Mouse (Mus musculus) A20 (cell line): Measurements from ENCODE around the gene Fam166b.

ENCODE experiments used
- DNase-seq: peaks from one replicate; pipeline ENCODE4 v3.0.0-alpha.2; 2011; ENCODE audit warnings: low read depth, low spot score

The Fam166b gene

GRCm38 (mm10) chr4:43428946-43429345 is at the start of gene Fam166b:
TSS of gene Fam166b (minus strand) at chr4:43429134.
- DNase-seq: no peak

DNA sequence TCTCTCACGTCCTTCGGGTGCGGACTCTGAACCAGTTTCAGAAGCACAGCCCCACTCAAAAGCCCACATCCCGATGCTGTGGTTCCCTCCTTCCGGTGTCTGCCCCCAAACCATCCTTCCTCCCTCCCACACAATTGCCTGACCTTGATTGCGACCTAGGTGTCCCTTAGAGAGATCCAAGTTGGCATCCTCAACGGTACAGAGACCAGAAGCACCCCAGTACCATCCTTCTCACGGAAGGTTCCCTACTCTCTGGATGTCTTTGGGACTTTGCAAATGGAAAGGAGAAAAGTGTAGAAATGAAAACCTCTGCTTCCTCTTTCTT is 49.6 kb upstream of the Fam166b start:
- no peak for DNase-seq

DNA sequence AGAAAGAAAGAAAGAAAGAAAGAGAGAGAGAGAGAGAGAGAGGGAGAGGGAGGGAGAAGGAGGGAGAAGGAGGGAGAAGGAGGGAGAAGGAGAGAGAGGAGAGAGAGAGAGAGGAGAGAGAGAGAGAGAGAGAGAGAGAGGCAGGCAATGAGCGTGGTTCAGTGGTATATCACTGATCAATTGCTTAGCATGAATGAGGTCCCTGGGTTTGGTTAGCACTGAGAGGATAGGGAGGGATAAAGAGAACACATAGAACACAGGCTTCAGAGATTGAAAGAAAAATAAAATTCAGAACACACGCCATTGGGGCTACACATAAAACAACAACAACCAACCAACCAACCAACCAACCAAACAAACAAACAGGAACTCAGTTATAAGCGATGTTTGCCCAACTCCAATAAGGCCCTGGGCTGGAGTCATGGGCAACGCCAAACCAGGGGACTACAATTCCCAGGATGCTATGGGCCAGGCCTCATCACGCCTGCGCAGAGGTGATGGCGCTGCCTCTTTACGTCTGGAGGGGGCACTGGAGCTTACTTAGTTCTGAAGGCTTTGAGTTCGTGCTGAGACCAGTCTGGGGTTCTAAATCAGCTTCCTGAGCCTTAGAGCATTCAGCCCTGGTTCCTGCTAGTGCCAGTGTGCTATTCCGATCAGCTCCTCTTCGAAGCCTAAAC is 49.1 kb upstream of the Fam166b start:
- peak; percentile 96 for DNase-seq

DNA sequence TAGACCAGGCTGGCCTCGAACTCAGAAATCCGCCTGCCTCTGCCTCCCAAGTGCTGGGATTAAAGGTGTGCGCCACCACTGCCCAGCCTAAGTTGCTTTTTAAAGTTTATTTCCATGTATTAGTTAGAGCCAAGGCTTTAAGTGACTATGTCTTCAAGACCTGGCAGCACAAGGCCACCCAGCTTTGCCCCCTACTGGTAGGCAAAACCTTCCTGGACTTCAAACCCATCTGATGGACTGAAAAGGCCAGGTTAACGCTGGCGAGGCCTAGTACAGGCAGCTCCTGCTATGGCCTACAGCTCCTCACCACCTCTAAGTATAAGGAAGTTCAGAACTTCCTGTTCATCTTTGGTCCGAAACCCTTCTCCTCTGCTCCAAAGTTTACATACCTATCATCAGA is 47.7 kb upstream of the Fam166b start:
- peak; percentile 57 for DNase-seq

- DNase-seq: no peak
Measured at GRCm38 (mm10) chr4:43473636-43474035, 44.7 kb upstream of the Fam166b start.

DNA sequence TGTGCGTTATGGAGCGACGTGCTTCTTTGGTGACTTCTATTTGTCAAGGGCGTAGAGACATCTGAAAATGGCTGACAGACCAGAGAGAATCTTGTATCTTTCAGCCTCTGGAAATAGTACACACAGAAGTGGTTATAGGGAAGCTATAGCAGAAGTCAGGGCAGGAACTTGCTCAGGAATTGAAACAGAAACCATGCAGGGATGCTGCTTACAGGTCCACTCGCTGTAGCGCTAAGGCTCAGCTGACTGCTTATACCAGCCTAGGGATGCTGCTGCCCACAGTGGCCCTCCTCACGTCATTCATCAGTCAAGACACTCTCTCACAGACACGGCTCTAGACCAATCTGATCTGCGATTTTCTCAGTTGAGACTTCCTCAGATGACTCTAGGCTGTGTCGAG is 41.4 kb upstream of the Fam166b start:
- no peak for DNase-seq

DNA sequence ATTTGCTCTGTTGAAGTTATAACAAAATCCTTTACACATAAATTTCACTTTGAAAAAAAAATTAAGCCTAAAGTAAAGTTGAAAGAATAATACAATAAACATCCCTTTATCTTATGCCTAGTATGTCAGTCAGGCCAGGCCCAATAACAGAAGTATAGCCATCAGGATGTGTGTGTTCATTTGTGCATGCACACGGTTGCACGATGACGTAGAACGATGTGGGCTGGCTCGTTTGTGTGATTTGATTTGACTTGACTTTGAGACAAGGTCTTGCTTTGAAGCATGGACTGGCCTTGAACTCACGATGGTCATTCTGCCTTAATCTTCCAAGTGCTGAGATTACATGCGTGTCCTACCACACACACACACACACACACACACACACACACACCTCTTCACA is 37.9 kb upstream of the Fam166b start:
- DNase-seq: no peak

DNA sequence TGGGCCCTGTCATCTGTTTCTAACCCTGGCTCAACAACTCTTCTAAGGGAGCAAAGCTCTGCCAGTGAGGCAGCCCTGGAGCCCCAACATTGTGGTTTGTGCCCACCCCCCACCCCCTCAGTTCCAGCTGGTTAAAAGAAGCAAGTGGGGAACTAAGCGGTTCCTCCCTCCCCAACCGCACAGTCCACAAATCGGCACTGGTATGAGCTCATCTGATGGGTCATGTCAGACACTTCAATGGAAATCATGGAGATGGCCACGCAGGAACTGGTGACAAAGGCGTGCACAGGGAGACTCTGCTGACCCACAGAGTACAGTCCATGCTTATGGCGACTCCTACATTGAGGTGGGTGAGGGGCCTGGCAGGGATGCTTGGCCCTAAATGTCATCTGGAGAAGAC is 37.0 kb upstream of the Fam166b start:
- DNase-seq: peak; percentile 39

DNA sequence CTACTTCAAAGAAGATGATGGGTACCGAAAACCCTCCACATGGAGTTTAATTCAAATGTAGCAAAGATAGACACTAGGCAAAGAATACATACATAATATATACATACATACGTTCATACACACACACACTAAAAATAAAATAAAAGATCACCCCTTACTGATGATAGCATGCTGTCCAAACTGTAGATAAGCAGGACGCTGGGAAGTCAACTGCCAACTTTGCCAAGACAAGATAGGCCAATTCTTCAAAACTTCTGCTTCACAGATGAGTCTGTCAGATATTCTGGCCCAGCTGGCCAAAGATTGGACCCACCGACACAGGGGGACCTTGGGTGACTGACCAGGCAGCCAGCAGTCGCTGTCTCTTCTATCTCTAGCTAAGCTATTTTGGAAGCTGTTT is 34.2 kb upstream of the Fam166b start:
- no peak for DNase-seq

GRCm38 (mm10) chr4:43457124-43457523 is 28.2 kb upstream of the Fam166b start:
- peak; percentile 68 for DNase-seq

- DNase-seq: peak; percentile 55
Measured at GRCm38 (mm10) chr4:43456470-43456869, 27.5 kb upstream of the Fam166b start.

GRCm38 (mm10) chr4:43454041-43454836 is 25.3 kb upstream of the Fam166b start, which contains the start of gene Cd72:
TSS of gene Cd72 (minus strand) at chr4:43454628.
- DNase-seq: peak; percentile 93

DNA sequence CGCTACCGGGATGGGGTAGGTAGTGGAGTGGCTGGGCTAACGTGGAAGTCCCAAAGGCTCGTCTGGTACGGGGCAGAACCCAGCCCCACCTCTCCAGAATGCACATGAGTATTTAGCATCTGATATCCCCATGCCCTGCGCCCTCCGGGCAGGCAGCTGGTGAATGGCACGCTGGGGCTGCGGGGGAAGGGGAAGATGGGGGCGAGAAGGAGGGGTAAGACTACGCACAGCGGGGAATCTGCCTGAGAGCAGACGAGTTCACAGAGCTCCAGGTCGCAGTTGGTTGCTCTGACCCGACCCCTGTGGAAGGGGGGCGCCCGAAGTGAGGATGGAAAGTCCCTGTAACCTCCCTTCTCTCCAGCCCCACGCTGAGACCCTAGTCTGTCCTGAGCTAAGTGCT is 24.5 kb upstream of the Fam166b start:
- peak; percentile 67 for DNase-seq

DNA sequence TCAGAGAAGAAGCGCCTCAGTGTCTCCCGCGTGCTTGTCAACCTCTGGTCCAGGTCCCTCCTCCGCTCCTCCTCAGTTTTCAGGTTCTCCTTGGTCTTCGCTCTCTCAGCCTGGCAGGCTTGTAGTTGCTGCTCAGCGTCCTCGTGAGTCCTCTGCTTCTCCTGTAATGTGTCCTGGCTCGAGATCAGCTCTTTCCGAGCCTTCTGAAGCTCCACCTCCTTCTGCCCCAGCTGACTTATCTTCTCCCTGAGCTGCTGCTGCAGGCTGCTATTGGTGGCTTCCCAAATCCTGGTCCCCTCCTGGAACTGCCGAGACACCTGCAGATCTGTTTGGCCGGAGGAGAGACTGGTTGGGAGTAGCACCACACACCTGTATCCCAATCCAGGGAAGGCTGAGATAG is 23.4 kb upstream of the Fam166b start:
- no peak for DNase-seq

DNA sequence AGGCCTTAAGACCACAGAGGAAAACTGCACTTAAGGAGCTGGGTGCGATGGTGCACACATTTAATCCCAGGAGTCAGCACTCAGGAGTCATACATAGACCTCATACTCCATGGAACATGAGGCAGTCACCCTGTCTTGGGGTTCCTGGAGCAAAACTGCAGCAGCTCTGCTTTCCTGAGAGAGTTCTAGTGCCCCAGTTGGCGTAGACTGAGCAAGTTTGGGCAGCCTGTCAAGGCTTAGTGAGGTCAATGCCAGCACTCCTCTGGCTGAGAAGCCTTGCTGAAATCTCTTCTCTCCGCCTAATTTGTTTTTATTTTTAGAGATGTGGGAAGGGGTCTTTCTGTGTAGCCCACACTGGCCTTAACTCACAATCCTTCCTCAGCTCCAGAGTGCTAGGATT is 19.6 kb upstream of the Fam166b start:
- no peak for DNase-seq

GRCm38 (mm10) chr4:43447251-43447650 is 18.3 kb upstream of the Fam166b start:
- DNase-seq: no peak

DNA sequence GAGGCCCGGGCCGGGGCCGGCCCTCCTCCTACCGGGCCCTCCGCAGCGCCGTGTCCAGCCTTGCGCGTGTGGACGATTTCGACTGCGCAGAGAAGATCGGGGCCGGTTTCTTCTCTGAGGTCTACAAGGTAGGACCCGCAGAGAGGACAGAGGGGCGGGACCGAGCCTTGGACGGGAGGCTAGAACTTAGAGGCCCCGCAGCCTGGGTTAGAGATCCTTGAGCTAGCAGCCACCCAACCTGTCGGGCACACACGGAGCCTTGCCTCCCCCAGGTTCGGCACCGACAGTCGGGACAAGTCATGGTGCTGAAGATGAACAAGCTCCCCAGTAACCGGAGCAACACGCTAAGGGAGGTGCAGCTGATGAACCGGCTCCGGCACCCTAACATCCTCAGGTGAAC is 14.6 kb upstream of the Fam166b start:
- DNase-seq: peak; percentile 54

DNA sequence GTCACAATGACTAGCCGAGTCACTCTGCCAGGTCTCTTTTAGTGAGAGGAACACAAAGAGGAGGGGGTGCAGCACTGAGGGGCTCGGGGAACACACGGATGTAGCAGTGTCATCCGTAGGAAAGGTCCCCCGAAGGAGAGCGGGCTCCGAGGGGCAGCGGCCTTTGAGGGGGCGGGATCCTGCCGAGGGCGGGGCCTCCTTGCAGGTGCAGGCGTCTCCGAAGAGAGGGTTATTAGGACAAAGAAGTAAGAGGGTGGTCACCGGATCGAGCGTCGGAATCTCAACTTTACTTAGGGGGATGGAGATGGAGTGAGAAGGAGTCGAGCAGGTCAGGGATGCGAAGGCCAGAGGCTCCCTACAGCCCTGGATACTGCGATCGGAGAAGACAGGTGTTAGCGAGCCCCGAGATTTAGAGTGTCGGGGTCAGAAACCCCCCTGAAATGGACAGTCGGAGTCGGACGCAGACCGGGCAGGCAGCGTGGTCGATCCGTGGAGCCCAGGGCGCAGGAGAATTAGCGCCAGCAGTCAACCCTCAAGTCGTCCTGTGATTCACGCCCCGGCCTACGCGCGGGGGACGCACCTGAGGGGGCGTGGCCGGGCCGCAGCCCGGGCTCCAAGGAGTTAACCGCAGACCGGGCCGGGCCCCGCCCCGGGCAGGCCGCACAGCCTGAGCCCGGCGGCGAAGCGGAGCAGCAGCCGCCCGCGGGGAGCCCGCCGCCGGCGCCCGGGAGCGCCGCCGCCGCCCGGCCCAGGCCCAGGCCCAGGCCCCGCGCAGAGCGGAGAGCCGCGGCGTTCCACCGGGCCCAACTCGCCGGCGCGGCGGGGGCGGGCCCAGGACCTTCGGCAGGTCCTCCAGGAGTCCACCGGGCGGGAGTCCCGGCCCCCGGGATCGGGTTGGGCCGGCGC is 13.8 kb upstream of the Fam166b start:
- DNase-seq: peak; percentile 83

- DNase-seq: peak; percentile 100
Measured at GRCm38 (mm10) chr4:43442044-43442443, 13.1 kb upstream of the Fam166b start.

- DNase-seq: no peak
Measured at GRCm38 (mm10) chr4:43441639-43442038, 12.7 kb upstream of the Fam166b start, which contains the start of gene Tesk1. TSS of gene Tesk1 (plus strand) at chr4:43441939.

GRCm38 (mm10) chr4:43432832-43433231 is 3.9 kb upstream of the Fam166b start:
- no peak for DNase-seq

DNA sequence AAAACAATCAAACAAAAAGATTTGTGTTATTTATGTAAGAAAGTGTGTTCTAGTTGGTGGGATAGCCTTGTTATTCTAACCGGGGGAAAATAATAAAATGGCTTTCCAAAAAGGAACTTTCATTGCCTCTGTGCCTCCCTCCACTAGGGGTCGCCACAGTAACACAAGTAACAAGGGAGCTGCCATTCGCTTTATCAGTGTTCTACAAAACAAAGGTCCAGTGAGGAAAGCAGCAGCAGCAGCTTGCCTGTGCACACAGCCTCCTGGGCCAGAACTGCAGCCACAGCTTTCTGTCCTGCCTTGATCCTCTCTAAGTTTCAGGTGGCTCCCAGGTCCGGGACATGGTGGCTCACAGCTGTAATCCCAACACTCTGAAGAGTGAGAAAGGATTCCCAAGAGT is 2.8 kb upstream of the Fam166b start:
- peak; percentile 78 for DNase-seq
